8 mouse cellular contexts compared by ENCODE assay signal in the genomic region with DNA sequence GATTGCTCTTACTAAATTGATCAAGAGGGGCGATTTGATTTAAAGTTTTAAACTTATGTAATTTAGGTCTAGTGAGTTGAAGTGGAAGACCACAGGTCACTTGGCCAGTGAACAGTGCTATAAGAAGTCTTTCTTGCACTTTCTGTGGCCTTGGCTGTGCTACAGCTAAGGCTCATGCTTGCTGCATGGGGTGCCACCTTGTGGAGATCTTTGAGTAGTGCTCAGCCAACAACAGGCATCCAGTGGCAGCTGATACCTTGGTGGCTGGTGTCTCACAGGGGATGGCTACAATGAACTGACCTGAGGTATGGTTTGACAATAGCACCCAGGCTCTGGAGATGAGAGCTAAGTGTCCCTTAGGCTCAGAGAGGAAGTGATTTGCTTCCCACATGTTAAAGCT. TPM values are rescaled to one million over a fixed set of nuclear protein-coding genes. Genes with fewer than 3 reads are reported as not detected.
DNase-seq lines count a peak whose midpoint lies in the region; ATAC-seq and TF ChIP-seq lines count a peak whose summit lies in the region.

No protein-coding gene starts in this region.

- peak; percentile 89 for TF ChIP-seq CTCF in heart, adult 2 months (IDR thresholded peaks at IDR 0.05)
- peak; percentile 89 for TF ChIP-seq CTCF in left cerebral cortex, adult 2 months (IDR thresholded peaks at IDR 0.05)

- DNase-seq in heart, adult 2 months: peak; percentile 42 to 58
- DNase-seq in cerebellum, adult 11-12 months: peak; percentile 34
- peak; percentile 74 for DNase-seq in intestine, embryonic 14.5 days (ENCODE audit: low spot score)
- peak; percentile 62 to 67 for DNase-seq in left cerebral cortex, adult 2 months (ENCODE audit: extremely low spot score in 1 of 2, low spot score in 2 of 2)
- DNase-seq in mesoderm, embryonic 11.5 days (ENCODE audit: low read depth, low spot score): peak; percentile 72
- peak; percentile 68 for DNase-seq in right cerebral cortex, postnatal 14 days

- intact Hi-C loops in heart, adult 2 months (cut with DNase I): loop anchor here (1.0 to 5.0 kb wide), 3 partner anchors 62 to 279 kb away; no protein-coding TSS in a partner anchor
- intact Hi-C loops in left cerebral cortex, adult 2 months (cut with DNase I): loop anchor here (1.0 to 5.0 kb wide), 2 partner anchors 62 to 238 kb away; no protein-coding TSS in a partner anchor

- no peaks in the 10 kb centered on the region for H3K27me3 ChIP-seq in heart, adult 2 months (ENCODE audit: control insufficient read depth, insufficient read depth, low read length)
- H3K27me3 ChIP-seq in heart, embryonic 11.5 days (ENCODE audit: control insufficient read depth, insufficient read depth, low read length): no peaks in the 10 kb centered on the region
- H3K27me3 ChIP-seq in forebrain, embryonic 15.5 days: no peaks in the 10 kb centered on the region
- no peaks in the 10 kb centered on the region for H3K27me3 ChIP-seq in intestine, embryonic 14.5 days (replicated peaks; ENCODE audit: control insufficient read depth, insufficient read depth, low read length)

- no peak overlapping the region for H3K9ac ChIP-seq in heart, adult 2 months (ENCODE audit: low read depth, low read length)
- no peak overlapping the region for H3K9ac ChIP-seq in heart, embryonic 11.5 days (ENCODE audit: low read depth, low read length)
- no peak overlapping the region for H3K9ac ChIP-seq in forebrain, embryonic 15.5 days (replicated peaks)
- H3K9ac ChIP-seq in intestine, embryonic 14.5 days (ENCODE audit: low read length): no peak overlapping the region

- no peaks in the 10 kb centered on the region for H3K36me3 ChIP-seq in heart, adult 2 months (ENCODE audit: control insufficient read depth, insufficient read depth, low read length)
- H3K36me3 ChIP-seq in heart, embryonic 11.5 days (ENCODE audit: control insufficient read depth, insufficient read depth, low read length): 0 out of 2 replicates have a peak, but pooled peaks cover 3% of the 10 kb centered on the region
- peaks cover 73% of the 10 kb centered on the region for H3K36me3 ChIP-seq in forebrain, embryonic 15.5 days
- H3K36me3 ChIP-seq in intestine, embryonic 14.5 days (ENCODE audit: control insufficient read depth, insufficient read depth, low read length): no peaks in the 10 kb centered on the region

- no peak overlapping the region for H3K27ac ChIP-seq in heart, adult 2 months
- H3K27ac ChIP-seq in heart, embryonic 11.5 days (ENCODE audit: low read depth, low read length): no peak overlapping the region
- H3K27ac ChIP-seq in forebrain, embryonic 15.5 days (replicated peaks): no peak overlapping the region
- no peak overlapping the region for H3K27ac ChIP-seq in intestine, embryonic 14.5 days (ENCODE audit: low read depth)
- no peak overlapping the region for H3K27ac ChIP-seq in left cerebral cortex, adult 2 months

- H3K4me3 ChIP-seq in heart, adult 2 months: no peak overlapping the region
- H3K4me3 ChIP-seq in heart, embryonic 11.5 days (ENCODE audit: low read depth, low read length): no peak overlapping the region
- H3K4me3 ChIP-seq in forebrain, embryonic 15.5 days: no peak overlapping the region
- H3K4me3 ChIP-seq in intestine, embryonic 14.5 days (ENCODE audit: low read depth, low read length): no peak overlapping the region
- H3K4me3 ChIP-seq in left cerebral cortex, adult 2 months: no peak overlapping the region

- 13% methylated on average over 1 of the region's 1 CpGs for WGBS in heart, adult 2 months
- WGBS in heart, embryonic 11.5 days (ENCODE audit: insufficient replicate concordance): 13% methylated on average over 1 of the region's 1 CpGs
- WGBS in forebrain, embryonic 15.5 days: 30% methylated on average over 1 of the region's 1 CpGs
- 14% methylated on average over 1 of the region's 1 CpGs for WGBS in intestine, embryonic 14.5 days

- no peaks in the 10 kb centered on the region for H3K4me1 ChIP-seq in heart, adult 2 months (ENCODE audit: control insufficient read depth, insufficient read depth, low read length)
- no peaks in the 10 kb centered on the region for H3K4me1 ChIP-seq in heart, embryonic 11.5 days (ENCODE audit: control insufficient read depth, insufficient read depth, low read length)
- no peaks in the 10 kb centered on the region for H3K4me1 ChIP-seq in forebrain, embryonic 15.5 days
- no peaks in the 10 kb centered on the region for H3K4me1 ChIP-seq in intestine, embryonic 14.5 days (replicated peaks; ENCODE audit: control insufficient read depth, insufficient read depth, low read length)

- H3K4me2 ChIP-seq in heart, embryonic 11.5 days: no peak overlapping the region
- H3K4me2 ChIP-seq in forebrain, embryonic 15.5 days (replicated peaks): no peak overlapping the region
- no peak overlapping the region for H3K4me2 ChIP-seq in intestine, embryonic 14.5 days (ENCODE audit: low read length)

- TF ChIP-seq POLR2A in heart, adult 2 months (IDR thresholded peaks at IDR 0.05; ENCODE audit: insufficient read depth, low read depth, low read length): no peak

- no peak for TF ChIP-seq EP300 in heart, adult 2 months (IDR thresholded peaks at IDR 0.05; ENCODE audit: insufficient read depth, low read depth, low read length)

- H3K79me2 ChIP-seq in heart, adult 2 months (replicated peaks; ENCODE audit: control insufficient read depth, insufficient read depth, low read length): no peaks in the 10 kb centered on the region

- ATAC-seq in heart, embryonic 11.5 days (replicated peaks; ENCODE audit: insufficient number of reproducible peaks, low FRiP score, low TSS enrichment): no peak
- peak; percentile 61; the same call in 1 of the 2 replicates for ATAC-seq in forebrain, embryonic 15.5 days (replicated peaks)
- no peak; the same call in 1 of the 2 replicates for ATAC-seq in intestine, embryonic 14.5 days (replicated peaks; ENCODE audit: low FRiP score, low TSS enrichment, low read depth)

- no peaks in the 10 kb centered on the region for H3K9me3 ChIP-seq in heart, embryonic 11.5 days (replicated peaks; ENCODE audit: control insufficient read depth, low read length)
- no peaks in the 10 kb centered on the region for H3K9me3 ChIP-seq in forebrain, embryonic 15.5 days
- H3K9me3 ChIP-seq in intestine, embryonic 14.5 days (ENCODE audit: control insufficient read depth, low read length): no peaks in the 10 kb centered on the region

RNA-seq across cellular contexts. Expression of a gene that starts 22.5 kb away (rescaled TPM):
- total RNA-seq in heart, adult 2 months (2021): not detected
- polyA plus RNA-seq in heart, adult 2 months (2012; rRNA removed): 0.37 TPM in 1 of 2 replicates, not detected in the other
- polyA plus RNA-seq in heart, embryonic 11.5 days (2014; fragmentation: Nextera tagmentation; extraction: Ambion mirVana): not detected in 2 replicates
- 0.31 and 0.83 TPM in 2 replicates for polyA plus RNA-seq in forebrain, embryonic 15.5 days (2015; fragmentation: Nextera tagmentation; extraction: Ambion mirVana)
- 0.30 TPM in 1 of 2 replicates, not detected in the other for polyA plus RNA-seq in intestine, embryonic 14.5 days (2014; fragmentation: Nextera tagmentation; extraction: Ambion mirVana)
- under 1 TPM in 1 of 2 experiments, not detected in 1; 0.77 TPM for total RNA-seq in left cerebral cortex, adult 2 months (2021)

RNA-seq across cellular contexts. Expression of a gene that starts 47.7 kb away (rescaled TPM):
- 10 to 100 TPM in 1 of 2 experiments, 1 to 10 TPM in 1; 9.7 to 11.0 TPM for total RNA-seq in heart, adult 2 months (2021)
- 4.8 and 8.2 TPM in 2 replicates for polyA plus RNA-seq in heart, adult 2 months (2012; rRNA removed)
- polyA plus RNA-seq in heart, embryonic 11.5 days (2014; fragmentation: Nextera tagmentation; extraction: Ambion mirVana): 20.8 and 21.0 TPM in 2 replicates
- 13.7 and 14.9 TPM in 2 replicates for polyA plus RNA-seq in forebrain, embryonic 15.5 days (2015; fragmentation: Nextera tagmentation; extraction: Ambion mirVana)
- polyA plus RNA-seq in intestine, embryonic 14.5 days (2014; fragmentation: Nextera tagmentation; extraction: Ambion mirVana): 18.2 and 18.6 TPM in 2 replicates
- 1 to 10 TPM; 5.8 to 6.3 TPM for total RNA-seq in left cerebral cortex, adult 2 months (2021)
